Mouse (Mus musculus) kidney, postnatal 0 days (tissue): ENCODE data around the gene Cflar. TPM values are rescaled to one million over a fixed set of nuclear protein-coding genes. Genes with fewer than 3 reads are reported as not detected.

Experiments used
- ATAC-seq: fragments of 200-750 bp; cut with Nextera tagmentation; replicated peaks from 2 replicates; pipeline ENCODE4 v1.8.0; 2017; ENCODE audit warnings: low read depth, moderate number of reproducible peaks, moderate TSS enrichment, moderate library complexity; ENCODE audit not compliant: low FRiP score
- DNase-seq: peaks from one replicate; pipeline ENCODE4 v3.0.0-alpha.2; 2016; ENCODE audit warnings: low spot score
- H3K27ac ChIP-seq: fragments of 300-500 bp; sonication (generic); 2 replicates; pipeline ENCODE4 v1.5.1; 2014; ENCODE audit warnings: mild to moderate bottlenecking
- H3K27me3 ChIP-seq: fragments of 300-500 bp; sonication (generic); 2 replicates; pipeline ENCODE4 v1.6.1; 2014; ENCODE audit warnings: low read length, mixed read lengths; ENCODE audit not compliant: insufficient read depth
- H3K36me3 ChIP-seq: fragments of 300-500 bp; sonication (generic); 2 replicates; pipeline ENCODE4 v1.6.1; 2014; ENCODE audit warnings: low read length, mixed read lengths; ENCODE audit not compliant: insufficient read depth
- H3K4me1 ChIP-seq: fragments of 300-500 bp; sonication (generic); replicated peaks from 2 replicates; pipeline ENCODE4 v1.6.1; 2014; ENCODE audit warnings: antibody characterized with exemption, low read length, mixed read lengths; ENCODE audit not compliant: insufficient read depth
- H3K4me2 ChIP-seq: fragments of 300-500 bp; sonication (generic); 2 replicates; pipeline ENCODE4 v1.6.1; 2014; ENCODE audit warnings: mild to moderate bottlenecking, low read length, moderate library complexity, mixed read lengths
- H3K4me3 ChIP-seq: fragments of 300-500 bp; sonication (generic); replicated peaks from 2 replicates; pipeline ENCODE4 v1.5.1; 2014; ENCODE audit warnings: low read depth, low read length
- H3K9ac ChIP-seq: fragments of 300-500 bp; sonication (generic); 2 replicates; pipeline ENCODE4 v1.6.1; 2014; ENCODE audit warnings: low read depth, low read length
- H3K9me3 ChIP-seq: fragments of 300-500 bp; sonication (generic); replicated peaks from 2 replicates; pipeline ENCODE4 v1.6.1; 2016; ENCODE audit warnings: low read length, inconsistent platforms, mixed read lengths
- CTCF ChIP-seq: IDR thresholded peaks from 2 replicates; pipeline ENCODE4 v1.5.1; 2016; ENCODE audit warnings: antibody characterized with exemption, low read depth, mild to moderate bottlenecking, moderate library complexity
- WGBS: fragments of 180-500 bp; shearing (Covaris S2); extraction: QIAGEN DNeasy Blood & Tissue Kit; methylation state at CpG from one replicate; pipeline ENCODE4 v1.1.7; 2014; 5-methylcytosine and 5-hydroxymethylcytosine counted together
- polyA plus RNA-seq: library from polyadenylated mRNA; unstranded; fragments of >200 nt; fragmentation: Nextera tagmentation; extraction: Ambion mirVana; gene quantifications from 2 replicates; pipeline ENCODE4 v1.2.1, GENCODE M21; 2015

The Cflar gene
- polyA plus RNA-seq, 1 experiment from 2014 or later: 62.1 TPM

DNA sequence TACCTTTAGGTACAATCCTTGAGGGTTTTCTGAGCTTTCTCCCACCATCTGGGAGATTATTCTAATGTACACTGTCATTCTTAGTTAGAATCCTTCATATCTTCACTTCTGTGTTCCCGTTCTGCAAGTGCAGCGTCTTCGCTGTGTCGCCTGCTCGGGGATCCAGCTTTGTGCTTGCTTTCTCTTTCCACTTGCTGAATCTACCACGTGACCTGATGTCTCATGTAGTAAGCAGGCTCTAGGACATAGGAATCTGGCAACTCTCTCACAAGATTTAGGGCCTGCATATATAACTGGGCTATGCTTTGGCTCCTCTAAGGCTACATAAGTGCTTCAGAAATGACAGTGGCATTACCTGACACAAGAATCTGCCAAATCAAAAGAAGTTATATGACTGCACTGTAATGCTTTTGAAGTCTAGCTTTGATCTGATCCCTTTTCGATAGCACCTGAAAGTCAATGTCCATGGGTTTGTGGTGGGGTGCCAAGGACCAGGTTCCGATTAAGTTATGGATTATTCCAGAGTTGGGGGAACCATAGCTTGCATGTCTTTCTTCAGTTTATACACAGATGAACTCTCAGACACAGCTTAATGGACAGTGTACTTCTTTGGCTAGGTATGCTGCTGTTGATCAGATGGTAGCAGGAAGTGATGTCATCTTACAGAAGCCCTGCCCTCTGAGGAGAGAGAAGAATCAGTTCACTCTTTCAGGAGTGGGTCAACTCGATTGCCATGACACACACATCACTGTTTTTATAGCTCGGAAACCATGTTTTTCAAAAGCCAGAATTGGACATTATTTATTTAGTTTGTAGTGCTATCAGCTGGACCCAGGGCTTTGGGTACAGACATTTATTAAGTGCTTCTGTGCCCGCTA, 23.0 kb downstream of the Cflar start:
- no peak overlapping the region for H3K4me3 ChIP-seq
- ATAC-seq (0 out of 2 replicates have a peak, but pooled peaks have one; percentile 41), DNase-seq (no peak)
- H3K9me3 ChIP-seq: no peaks in the 10 kb centered on the region
- 88% methylated on average over 11 of the region's 11 CpGs for WGBS
- no peaks in the 10 kb centered on the region for H3K4me1 ChIP-seq
- peaks cover 48% of the 10 kb centered on the region for H3K36me3 ChIP-seq
- TF ChIP-seq CTCF: no peak
- peak overlapping the region; percentile 72 for H3K27ac ChIP-seq
- no peak overlapping the region for H3K4me2 ChIP-seq
- no peaks in the 10 kb centered on the region for H3K27me3 ChIP-seq
- no peak overlapping the region for H3K9ac ChIP-seq

GRCm38 (mm10) chr1:58735962-58736361, 24.7 kb downstream of the Cflar start:
- Histone ChIP-seq H3K4me1 (no peaks in the 10 kb centered on the region), H3K36me3 (peaks cover 46% of the 10 kb centered on the region), H3K27me3 (no peaks in the 10 kb centered on the region), H3K4me2 (no peak overlapping the region), H3K9ac (no peak overlapping the region), H3K9me3 (no peaks in the 10 kb centered on the region), H3K4me3 (no peak overlapping the region), H3K27ac (no peak overlapping the region)
- TF ChIP-seq CTCF: no peak
- no peak for ATAC-seq
- DNase-seq: no peak
- WGBS: 77% methylated on average over 7 of the region's 7 CpGs

- DNase-seq (no peak), ATAC-seq (no peak)
- H3K27ac ChIP-seq: no peak overlapping the region
- H3K27me3 ChIP-seq: no peaks in the 10 kb centered on the region
- no peaks in the 10 kb centered on the region for H3K9me3 ChIP-seq
- H3K4me1 ChIP-seq: no peaks in the 10 kb centered on the region
- H3K36me3 ChIP-seq: peaks cover 54% of the 10 kb centered on the region
- H3K4me3 ChIP-seq: no peak overlapping the region
- no peak for TF ChIP-seq CTCF
- no peak overlapping the region for H3K9ac ChIP-seq
- no peak overlapping the region for H3K4me2 ChIP-seq
- 92% methylated on average over 22 of the region's 22 CpGs for WGBS
Observed at GRCm38 (mm10) chr1:58736968-58737367, 25.7 kb downstream of the Cflar start.

DNA sequence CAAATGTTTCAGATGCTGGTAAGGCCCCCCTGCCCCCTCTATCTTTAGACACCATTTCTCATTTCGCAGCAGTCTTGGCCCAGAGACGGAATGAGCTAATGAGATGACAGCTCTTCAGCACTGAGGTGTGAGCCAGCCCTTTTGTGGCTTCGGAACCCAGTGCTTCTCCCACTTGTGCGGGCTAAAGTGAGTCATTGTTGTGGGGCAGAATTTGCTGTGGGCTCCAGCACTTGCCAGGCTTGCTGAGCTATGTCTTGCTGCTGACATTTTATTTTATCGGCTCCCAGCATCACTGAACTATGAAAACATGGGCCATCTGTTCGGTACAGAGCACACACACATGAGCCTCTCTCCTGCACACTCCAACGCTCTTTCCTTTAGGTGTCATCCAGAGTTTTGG, 28.2 kb downstream of the Cflar start:
- Histone ChIP-seq H3K27ac (no peak overlapping the region), H3K36me3 (peaks cover 65% of the 10 kb centered on the region), H3K4me3 (no peak overlapping the region), H3K9ac (no peak overlapping the region), H3K27me3 (no peaks in the 10 kb centered on the region), H3K4me2 (no peak overlapping the region), H3K4me1 (no peaks in the 10 kb centered on the region), H3K9me3 (no peaks in the 10 kb centered on the region)
- no peak for ATAC-seq
- DNase-seq: no peak
- WGBS: 77% methylated on average over 7 of the region's 7 CpGs
- TF ChIP-seq CTCF: no peak

GRCm38 (mm10) chr1:58742571-58743021, 31.3 kb downstream of the Cflar start:
- H3K4me1 ChIP-seq: no peaks in the 10 kb centered on the region
- WGBS: 68% methylated on average over 5 of the region's 5 CpGs
- H3K9me3 ChIP-seq: no peaks in the 10 kb centered on the region
- ATAC-seq: no peak
- no peak for DNase-seq
- peaks cover 67% of the 10 kb centered on the region for H3K36me3 ChIP-seq
- H3K4me3 ChIP-seq: no peak overlapping the region
- no peak overlapping the region for H3K4me2 ChIP-seq
- H3K27ac ChIP-seq: peak overlapping the region; percentile 42; the same call in 1 of the 2 replicates
- TF ChIP-seq CTCF: no peak
- H3K27me3 ChIP-seq: no peaks in the 10 kb centered on the region
- H3K9ac ChIP-seq: no peak overlapping the region

DNA sequence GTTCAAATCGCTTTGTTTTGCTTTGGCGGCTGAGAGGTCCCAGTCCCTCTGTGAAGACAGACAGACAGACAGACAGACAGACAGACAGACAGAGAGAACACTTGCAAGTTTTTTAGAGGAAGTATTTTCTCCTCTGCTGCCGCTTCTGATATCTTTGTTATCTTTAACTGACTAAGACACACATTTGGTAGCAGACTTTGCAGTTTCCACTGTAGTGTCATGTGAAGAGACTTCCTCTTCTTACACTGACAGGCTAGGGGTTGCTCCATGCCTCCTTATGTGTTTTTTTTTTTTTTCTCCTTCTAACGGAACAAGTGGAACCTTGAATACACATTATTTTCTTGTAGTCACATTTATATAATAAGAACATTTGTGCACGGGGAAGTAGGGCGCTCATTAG, 31.9 kb downstream of the Cflar start:
- Histone ChIP-seq H3K27ac (0 out of 2 replicates have a peak overlapping the region, but pooled peaks have one; percentile 42), H3K4me3 (no peak overlapping the region), H3K9ac (no peak overlapping the region), H3K4me1 (no peaks in the 10 kb centered on the region), H3K4me2 (no peak overlapping the region), H3K27me3 (no peaks in the 10 kb centered on the region), H3K9me3 (no peaks in the 10 kb centered on the region), H3K36me3 (peaks cover 69% of the 10 kb centered on the region)
- DNase-seq (no peak), ATAC-seq (no peak)
- 89% methylated on average over 6 of the region's 6 CpGs for WGBS
- no peak for TF ChIP-seq CTCF
